Mouse (Mus musculus) right cerebral cortex, adult 18-20 months (tissue): ENCODE results near the gene Klrb1a.
A peak's percentile ranks its signal among the peaks of the same experiment; 100 is the strongest.

Experiments used
- DNase-seq: peaks from one replicate; pipeline ENCODE4 v3.0.0; 2022; ENCODE audit warnings: mixed read lengths

The Klrb1a gene

DNA sequence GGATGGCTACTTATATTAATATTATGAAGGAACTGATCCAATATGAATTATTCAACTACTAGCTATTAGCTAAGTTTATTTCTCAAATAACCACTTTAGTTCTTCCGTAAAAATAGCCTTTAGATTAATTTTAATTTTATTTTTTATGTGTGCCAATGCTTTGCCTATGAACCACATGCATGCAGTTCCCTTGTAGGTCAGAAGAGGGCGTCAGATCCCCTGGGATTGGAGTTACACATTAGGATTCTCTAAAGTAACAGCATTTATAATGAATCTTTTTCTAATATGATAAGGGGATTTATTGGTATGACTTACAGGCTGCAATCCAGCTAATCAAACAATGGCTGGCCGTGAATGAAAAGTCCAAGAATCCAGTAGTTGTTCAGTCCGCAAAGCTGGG is 23.8 kb downstream of the Klrb1a start:
- no peak for DNase-seq

DNA sequence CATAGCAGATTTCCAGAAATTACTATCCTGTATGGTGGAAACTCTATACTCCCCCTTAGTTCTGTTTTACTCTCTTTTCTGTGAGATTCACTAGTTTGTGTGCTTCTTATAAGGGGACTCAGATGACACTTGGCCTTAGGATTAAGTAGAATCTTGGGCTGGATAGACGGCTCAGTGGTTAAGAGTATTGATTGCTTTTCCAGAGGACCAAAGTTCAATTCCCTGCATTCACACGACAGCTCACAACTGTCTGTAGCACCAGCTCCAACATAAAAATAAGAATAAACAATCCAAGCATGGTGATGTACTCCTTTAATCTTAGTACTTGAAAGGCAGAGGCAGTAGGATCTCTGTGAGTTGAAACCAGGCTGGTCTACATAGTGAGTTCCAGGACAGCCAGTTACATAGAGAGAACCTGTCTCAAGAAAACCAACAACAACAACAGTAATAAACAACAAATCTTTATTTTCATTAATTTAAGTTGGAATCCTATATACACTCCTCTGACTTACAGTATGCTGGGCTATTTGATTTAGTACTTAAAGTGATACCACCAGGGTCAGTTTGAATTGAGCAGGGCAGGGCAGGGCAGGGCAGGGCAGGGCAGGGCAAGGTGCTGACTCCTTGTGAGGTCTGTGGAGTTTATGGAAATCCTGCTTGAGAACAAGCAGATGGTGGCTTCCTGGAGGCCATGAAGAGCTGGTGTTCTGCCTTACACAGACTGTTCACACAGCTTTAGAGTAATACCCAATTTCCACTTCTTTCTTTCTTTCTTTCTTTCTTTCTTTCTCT is 24.9 kb downstream of the Klrb1a start:
- no peak for DNase-seq

DNA sequence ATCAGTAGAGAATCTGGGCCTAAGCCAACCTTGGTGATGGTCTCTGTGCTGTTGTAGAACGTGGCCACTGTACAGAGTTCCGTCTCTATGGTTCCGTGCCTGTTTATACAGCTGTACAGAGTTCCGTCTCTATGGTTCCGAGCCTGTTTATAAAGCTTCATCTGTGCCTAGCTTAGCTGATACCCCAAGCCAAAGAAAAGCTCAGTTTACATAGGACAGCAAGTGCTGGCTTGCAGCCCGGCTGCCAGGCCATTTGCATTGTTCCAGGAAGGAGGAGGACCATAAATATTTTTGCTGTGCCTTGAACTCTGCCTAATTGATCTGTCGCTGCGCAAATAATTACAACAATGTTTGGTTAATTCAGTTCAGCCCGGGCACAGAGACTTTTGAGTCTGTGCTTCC is 26.2 kb downstream of the Klrb1a start:
- DNase-seq, result peak; percentile 24

- no peak for DNase-seq
These were observed 28.7 kb downstream of the Klrb1a start for GRCm38 (mm10) chr6:128594651-128595050.

- DNase-seq, result no peak
These were observed 33.9 kb downstream of the Klrb1a start for GRCm38 (mm10) chr6:128589426-128589825.

DNA sequence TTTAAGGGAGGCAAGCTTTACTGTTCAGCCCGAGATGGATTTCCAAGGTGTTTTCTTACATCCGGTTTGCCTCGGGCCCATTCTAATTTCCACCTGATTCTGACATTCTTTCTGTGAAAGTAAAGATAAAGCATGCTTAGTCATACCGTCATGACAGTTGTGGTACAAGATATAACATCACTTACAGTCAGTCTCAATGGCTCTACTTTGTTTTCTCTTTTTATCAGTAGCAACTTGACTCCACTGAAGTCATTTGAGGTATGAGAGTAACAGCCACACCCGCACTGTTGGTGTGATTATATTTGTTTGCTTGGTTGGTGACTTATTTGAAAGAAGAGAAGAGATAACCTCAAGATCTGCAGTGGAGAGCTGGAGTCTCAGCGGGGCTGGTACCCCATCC is 35.7 kb downstream of the Klrb1a start:
- no peak for DNase-seq

- DNase-seq, result no peak
These were observed 37.6 kb downstream of the Klrb1a start for GRCm38 (mm10) chr6:128585642-128586245.

DNA sequence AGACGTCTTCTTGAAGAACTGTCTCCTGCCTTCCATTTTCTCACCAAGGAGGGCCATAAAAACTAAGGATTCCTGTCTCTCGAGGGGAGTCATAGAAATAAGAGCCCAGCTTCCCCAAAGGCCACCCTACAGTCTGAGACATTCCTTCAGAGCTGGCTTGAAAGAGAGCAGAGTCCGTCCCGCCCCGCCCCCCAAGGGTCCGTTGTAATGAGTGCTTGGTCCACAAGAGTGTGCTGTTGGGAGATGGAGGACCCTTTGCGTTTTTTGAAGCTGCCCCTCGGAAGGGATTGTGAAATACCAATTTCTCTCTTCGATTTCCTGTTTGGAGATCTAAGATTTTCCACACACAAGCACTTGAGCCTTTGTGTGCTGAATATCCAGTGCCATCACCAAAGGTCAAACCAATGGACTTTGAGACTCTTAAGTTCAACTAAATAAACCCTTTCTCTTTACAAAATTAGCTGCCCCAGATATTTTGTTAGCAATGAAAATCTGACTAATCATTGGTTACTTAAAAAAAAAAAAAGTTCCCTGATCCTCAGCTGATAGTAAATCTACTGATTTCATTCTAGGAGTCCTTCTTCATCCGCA is 39.2 kb downstream of the Klrb1a start:
- DNase-seq, result no peak

GRCm38 (mm10) chr6:128581508-128581907 is 41.8 kb downstream of the Klrb1a start, which contains the start of gene A2ml1:
A2ml1 (minus strand) TSS chr6:128581608.
- no peak for DNase-seq

GRCm38 (mm10) chr6:128577301-128577700 is 46.0 kb downstream of the Klrb1a start:
- no peak for DNase-seq

GRCm38 (mm10) chr6:128566589-128566988 is 56.7 kb downstream of the Klrb1a start:
- no peak for DNase-seq
